Mouse (Mus musculus): ENCODE results near the gene Mylk. TPM values are rescaled to one million over a fixed set of nuclear protein-coding genes. Genes with fewer than 3 reads are reported as not detected.
"Not testable (repeated sequence)": the region's sequence is repeated elsewhere in the genome, so short reads cannot be mapped to it uniquely, and the experiment has no call there.

Mylk gene
- under 1 TPM in 1 of 2 experiments, not detected in 1; 0.30 TPM for polyA plus RNA-seq (2017; shearing (Covaris generic))

- no peak for ATAC-seq
Measured at GRCm38 (mm10) chr16:34745065-34745585, at the start of gene Mylk. TSS of gene Mylk (plus strand) at chr16:34745210.

- not testable (repeated sequence) for ATAC-seq
Measured at GRCm38 (mm10) chr16:34698721-34699120, 46.3 kb upstream of the Mylk start.

- ATAC-seq: peak; percentile 86
Measured at GRCm38 (mm10) chr16:34700165-34700827, 44.7 kb upstream of the Mylk start.

GRCm38 (mm10) chr16:34700828-34701216 is 44.2 kb upstream of the Mylk start:
- ATAC-seq: no peak

GRCm38 (mm10) chr16:34706019-34706418 is 39.0 kb upstream of the Mylk start:
- ATAC-seq: no peak

GRCm38 (mm10) chr16:34706487-34706946 is 38.5 kb upstream of the Mylk start:
- no peak for ATAC-seq

- ATAC-seq: no peak
Measured at GRCm38 (mm10) chr16:34711481-34711880, 33.5 kb upstream of the Mylk start.

- ATAC-seq: no peak
Measured at GRCm38 (mm10) chr16:34725156-34725555, 19.9 kb upstream of the Mylk start.

GRCm38 (mm10) chr16:34728610-34729009 is 16.4 kb upstream of the Mylk start:
- ATAC-seq: not testable (repeated sequence)

- no peak for ATAC-seq
Measured at GRCm38 (mm10) chr16:34729371-34729770, 15.6 kb upstream of the Mylk start.

GRCm38 (mm10) chr16:34738656-34739233 is 6.3 kb upstream of the Mylk start:
- no peak for ATAC-seq

GRCm38 (mm10) chr16:34742930-34743329 is 2.1 kb upstream of the Mylk start:
- ATAC-seq: no peak

GRCm38 (mm10) chr16:34748081-34748720 is 3.2 kb downstream of the Mylk start:
- no peak for ATAC-seq

- no peak for ATAC-seq
Measured at GRCm38 (mm10) chr16:34749536-34749935, 4.5 kb downstream of the Mylk start.

GRCm38 (mm10) chr16:34752026-34752425 is 7.0 kb downstream of the Mylk start:
- no peak for ATAC-seq

- no peak for ATAC-seq
Measured at GRCm38 (mm10) chr16:34752977-34753376, 8.0 kb downstream of the Mylk start.

- ATAC-seq: no peak
Measured at GRCm38 (mm10) chr16:34756991-34757390, 12.0 kb downstream of the Mylk start.

- no peak for ATAC-seq
Measured at GRCm38 (mm10) chr16:34758205-34758604, 13.2 kb downstream of the Mylk start.

GRCm38 (mm10) chr16:34763959-34764591 is 19.1 kb downstream of the Mylk start:
- no peak for ATAC-seq

- ATAC-seq: no peak
Measured at GRCm38 (mm10) chr16:34765666-34766065, 20.7 kb downstream of the Mylk start.

GRCm38 (mm10) chr16:34766193-34766592 is 21.2 kb downstream of the Mylk start:
- ATAC-seq: no peak

- ATAC-seq: no peak
Measured at GRCm38 (mm10) chr16:34767443-34767842, 22.4 kb downstream of the Mylk start.

GRCm38 (mm10) chr16:34768436-34768835 is 23.4 kb downstream of the Mylk start:
- no peak for ATAC-seq

Measured in activated CD4-positive, CD25-positive, alpha-beta regulatory T cell, adult 4 months (primary cell).